Mouse (Mus musculus): ENCODE measurements around the gene Pou3f3. TPM values are rescaled to one million over a fixed set of nuclear protein-coding genes. Genes with fewer than 3 reads are reported as not detected.

The Pou3f3 gene
- polyA plus RNA-seq, 1 experiment from 2014 or later = 0.14 TPM

GRCm38 (mm10) chr1:42693101-42693715 is 2.4 kb upstream of the Pou3f3 start:
- ATAC-seq (ENCODE audit: low read depth) = no peak

GRCm38 (mm10) chr1:42693852-42694251 is 1.7 kb upstream of the Pou3f3 start:
- no peaks in the 10 kb centered on the region for H3K36me3 ChIP-seq (ENCODE audit: control insufficient read depth, insufficient read depth, low read length)
- peaks cover 39% of the 10 kb centered on the region for H3K4me1 ChIP-seq (replicated peaks; ENCODE audit: control insufficient read depth, insufficient read depth, low read length)
- peak overlapping the region; percentile 85 for H3K4me2 ChIP-seq (ENCODE audit: low read depth, low read length)
- no peaks in the 10 kb centered on the region for H3K9me3 ChIP-seq (ENCODE audit: control insufficient read depth, low read length)
- 1% methylated on average over 22 of the region's 22 CpGs for WGBS
- H3K27me3 ChIP-seq (ENCODE audit: control insufficient read depth, insufficient read depth, low read depth, low read length) = peaks cover 82% of the 10 kb centered on the region
- no peak overlapping the region for H3K9ac ChIP-seq (ENCODE audit: low read length)
- peak overlapping the region; percentile 54 for H3K4me3 ChIP-seq (ENCODE audit: low read length)
- ATAC-seq (ENCODE audit: low read depth) = no peak
- no peak overlapping the region for H3K27ac ChIP-seq (ENCODE audit: low read length)

More at GRCm38 (mm10) chr1:42693101-42693715, 2.4 kb upstream of the Pou3f3 start:
- no peaks in the 10 kb centered on the region for H3K36me3 ChIP-seq (ENCODE audit: control insufficient read depth, insufficient read depth, low read length)
- H3K4me1 ChIP-seq (replicated peaks; ENCODE audit: control insufficient read depth, insufficient read depth, low read length) = peaks cover 33% of the 10 kb centered on the region
- H3K9ac ChIP-seq (ENCODE audit: low read length) = no peak overlapping the region
- H3K4me3 ChIP-seq (ENCODE audit: low read length) = peak overlapping the region; percentile 54
- no peak overlapping the region for H3K27ac ChIP-seq (ENCODE audit: low read length)
- H3K27me3 ChIP-seq (ENCODE audit: control insufficient read depth, insufficient read depth, low read depth, low read length) = peaks cover 82% of the 10 kb centered on the region
- WGBS = under 1% methylated on average over 21 of the region's 21 CpGs
- H3K9me3 ChIP-seq (ENCODE audit: control insufficient read depth, low read length) = no peaks in the 10 kb centered on the region
- peak overlapping the region; percentile 85 for H3K4me2 ChIP-seq (ENCODE audit: low read depth, low read length)

- no peak for ATAC-seq (ENCODE audit: low read depth)
- Histone ChIP-seq H3K4me1 (replicated peaks; ENCODE audit: control insufficient read depth, insufficient read depth, low read length) (peaks cover 39% of the 10 kb centered on the region), H3K4me2 (ENCODE audit: low read depth, low read length) (peak overlapping the region; percentile 85), H3K27ac (ENCODE audit: low read length) (no peak overlapping the region), H3K9ac (ENCODE audit: low read length) (no peak overlapping the region), H3K9me3 (ENCODE audit: control insufficient read depth, low read length) (no peaks in the 10 kb centered on the region), H3K36me3 (ENCODE audit: control insufficient read depth, insufficient read depth, low read length) (no peaks in the 10 kb centered on the region), H3K27me3 (ENCODE audit: control insufficient read depth, insufficient read depth, low read depth, low read length) (peaks cover 81% of the 10 kb centered on the region), H3K4me3 (ENCODE audit: low read length) (peak overlapping the region; percentile 54)
- under 1% methylated on average over 20 of the region's 26 CpGs for WGBS
These were observed 1.3 kb upstream of the Pou3f3 start for GRCm38 (mm10) chr1:42694290-42694664.

GRCm38 (mm10) chr1:42694665-42695577 is 647 bp upstream of the Pou3f3 start:
- H3K4me2 ChIP-seq (ENCODE audit: low read depth, low read length) = peak overlapping the region; percentile 85
- H3K36me3 ChIP-seq (ENCODE audit: control insufficient read depth, insufficient read depth, low read length) = no peaks in the 10 kb centered on the region
- H3K4me1 ChIP-seq (replicated peaks; ENCODE audit: control insufficient read depth, insufficient read depth, low read length) = peaks cover 39% of the 10 kb centered on the region
- H3K9me3 ChIP-seq (ENCODE audit: control insufficient read depth, low read length) = no peaks in the 10 kb centered on the region
- H3K9ac ChIP-seq (ENCODE audit: low read length) = no peak overlapping the region
- under 1% methylated on average over 51 of the region's 60 CpGs for WGBS
- H3K27me3 ChIP-seq (ENCODE audit: control insufficient read depth, insufficient read depth, low read depth, low read length) = peaks cover 78% of the 10 kb centered on the region
- ATAC-seq (ENCODE audit: low read depth) = no peak; the same call in 1 of the 2 replicates
- H3K27ac ChIP-seq (ENCODE audit: low read length) = no peak overlapping the region
- H3K4me3 ChIP-seq (ENCODE audit: low read length) = peak overlapping the region; percentile 54

- no peak for ATAC-seq (ENCODE audit: low read depth)
These were observed 933 bp downstream of the Pou3f3 start for GRCm38 (mm10) chr1:42696371-42697031.

GRCm38 (mm10) chr1:42697321-42697755 is 1.8 kb downstream of the Pou3f3 start:
- peaks cover 39% of the 10 kb centered on the region for H3K4me1 ChIP-seq (replicated peaks; ENCODE audit: control insufficient read depth, insufficient read depth, low read length)
- H3K4me2 ChIP-seq (ENCODE audit: low read depth, low read length) = peak overlapping the region; percentile 85
- peak overlapping the region; percentile 54 for H3K4me3 ChIP-seq (ENCODE audit: low read length)
- H3K27ac ChIP-seq (ENCODE audit: low read length) = no peak overlapping the region
- H3K9me3 ChIP-seq (ENCODE audit: control insufficient read depth, low read length) = no peaks in the 10 kb centered on the region
- H3K36me3 ChIP-seq (ENCODE audit: control insufficient read depth, insufficient read depth, low read length) = no peaks in the 10 kb centered on the region
- H3K27me3 ChIP-seq (ENCODE audit: control insufficient read depth, insufficient read depth, low read depth, low read length) = peaks cover 76% of the 10 kb centered on the region
- peak overlapping the region; percentile 53 for H3K9ac ChIP-seq (ENCODE audit: low read length)
- WGBS = 2% methylated on average over 17 of the region's 58 CpGs
- ATAC-seq (ENCODE audit: low read depth) = no peak

More at GRCm38 (mm10) chr1:42696371-42697031, 933 bp downstream of the Pou3f3 start:
- Histone ChIP-seq H3K27me3 (ENCODE audit: control insufficient read depth, insufficient read depth, low read depth, low read length) (peaks cover 77% of the 10 kb centered on the region), H3K9me3 (ENCODE audit: control insufficient read depth, low read length) (no peaks in the 10 kb centered on the region), H3K36me3 (ENCODE audit: control insufficient read depth, insufficient read depth, low read length) (no peaks in the 10 kb centered on the region), H3K4me1 (replicated peaks; ENCODE audit: control insufficient read depth, insufficient read depth, low read length) (peaks cover 39% of the 10 kb centered on the region), H3K9ac (ENCODE audit: low read length) (peak overlapping the region; percentile 53), H3K27ac (ENCODE audit: low read length) (no peak overlapping the region), H3K4me2 (ENCODE audit: low read depth, low read length) (peak overlapping the region; percentile 85), H3K4me3 (ENCODE audit: low read length) (peak overlapping the region; percentile 54)
- under 1% methylated on average over 29 of the region's 62 CpGs for WGBS

GRCm38 (mm10) chr1:42697756-42698583 is 2.4 kb downstream of the Pou3f3 start:
- ATAC-seq (ENCODE audit: low read depth) = no peak
- Histone ChIP-seq H3K36me3 (ENCODE audit: control insufficient read depth, insufficient read depth, low read length) (no peaks in the 10 kb centered on the region), H3K4me1 (replicated peaks; ENCODE audit: control insufficient read depth, insufficient read depth, low read length) (peaks cover 39% of the 10 kb centered on the region), H3K4me3 (ENCODE audit: low read length) (peak overlapping the region; percentile 54), H3K27me3 (ENCODE audit: control insufficient read depth, insufficient read depth, low read depth, low read length) (peaks cover 75% of the 10 kb centered on the region), H3K27ac (ENCODE audit: low read length) (no peak overlapping the region), H3K9me3 (ENCODE audit: control insufficient read depth, low read length) (no peaks in the 10 kb centered on the region), H3K4me2 (ENCODE audit: low read depth, low read length) (peak overlapping the region; percentile 85), H3K9ac (ENCODE audit: low read length) (peak overlapping the region; percentile 53; the same call in 1 of the 2 replicates)
- 1% methylated on average over 60 of the region's 80 CpGs for WGBS

- WGBS = 2% methylated on average over 39 of the region's 57 CpGs
- Histone ChIP-seq H3K27ac (ENCODE audit: low read length) (no peak overlapping the region), H3K36me3 (ENCODE audit: control insufficient read depth, insufficient read depth, low read length) (no peaks in the 10 kb centered on the region), H3K9ac (ENCODE audit: low read length) (no peak overlapping the region), H3K4me2 (ENCODE audit: low read depth, low read length) (peak overlapping the region; percentile 85), H3K4me3 (ENCODE audit: low read length) (peak overlapping the region; percentile 54), H3K9me3 (ENCODE audit: control insufficient read depth, low read length) (no peaks in the 10 kb centered on the region), H3K27me3 (ENCODE audit: control insufficient read depth, insufficient read depth, low read depth, low read length) (peaks cover 76% of the 10 kb centered on the region), H3K4me1 (replicated peaks; ENCODE audit: control insufficient read depth, insufficient read depth, low read length) (peaks cover 37% of the 10 kb centered on the region)
- no peak for ATAC-seq (ENCODE audit: low read depth)
These were observed 3.2 kb downstream of the Pou3f3 start for GRCm38 (mm10) chr1:42698584-42699333.

Data from lung, embryonic 16.5 days (tissue).